Mouse (Mus musculus) embryonic stem cell, embryonic (primary cell): ENCODE data around the gene Lhfp.
"Not testable (repeated sequence)": the region's sequence is repeated elsewhere in the genome, so short reads cannot be mapped to it uniquely, and the experiment has no call there.

Experiments
- CTCF ChIA-PET, 4 experiments: fragments of 300-600 bp in 2 of 4; fragments of 350-600 bp in 2 of 4; sonication (Branson Sonifier 250); formaldehyde crosslinking; loops; one replicate each; lab custom pipeline; 2022; ENCODE audit warnings: inconsistent platforms in 2 of 4; lab: Charles Lee
- POLR2A ChIA-PET, 4 experiments: fragments of 300-600 bp in 2 of 4; fragments of 350-600 bp in 2 of 4; sonication (Branson Sonifier 250); formaldehyde crosslinking; loops; one replicate each; lab custom pipeline; 2022; ENCODE audit warnings: antibody characterized with exemption in 4 of 4, inconsistent platforms in 1 of 4; lab: Charles Lee

Gene Lhfp

GRCm38 (mm10) chr3:53213346-53213745, 172.0 kb downstream of the Lhfp start:
- ChIA-PET CTCF (interaction anchor here in 1 of 4 experiments (0.7 kb wide), 1 partner anchor 369 kb away, joined by 3 read pairs; no protein-coding TSS in a partner anchor), POLR2A (no interaction called here)

- CTCF ChIA-PET = interaction anchor here in 1 of 4 experiments (0.7 kb wide), 1 partner anchor 370 kb away, joined by 3 read pairs; no protein-coding TSS in a partner anchor
- POLR2A ChIA-PET = no interaction called here
Measured at GRCm38 (mm10) chr3:53213746-53214271, 172.5 kb downstream of the Lhfp start.

- POLR2A ChIA-PET = no interaction called here
- CTCF ChIA-PET = no interaction called here
Measured at GRCm38 (mm10) chr3:53214386-53214785, 173.1 kb downstream of the Lhfp start.

- CTCF ChIA-PET = interaction anchor here in 1 of 4 experiments (0.7 kb wide), 1 partner anchor 158 kb away, joined by 3 read pairs; no protein-coding TSS in a partner anchor
- POLR2A ChIA-PET = no interaction called here
Measured at GRCm38 (mm10) chr3:53217697-53218096, 176.4 kb downstream of the Lhfp start.

- CTCF ChIA-PET = interaction anchor here in 1 of 4 experiments (0.6 kb wide), 2 partner anchors 193 to 276 kb away, joined by 3 read pairs; no protein-coding TSS in a partner anchor
Measured at GRCm38 (mm10) chr3:53221531-53222272, 180.4 kb downstream of the Lhfp start.

GRCm38 (mm10) chr3:53224141-53224540, 182.8 kb downstream of the Lhfp start:
- CTCF ChIA-PET = interaction anchor here in 1 of 4 experiments (1.0 kb wide), 1 partner anchor 315 kb away, joined by 3 read pairs; no protein-coding TSS in a partner anchor
- POLR2A ChIA-PET = no interaction called here

More at GRCm38 (mm10) chr3:53221531-53222272, 180.4 kb downstream of the Lhfp start:
- POLR2A ChIA-PET = no interaction called here

- CTCF ChIA-PET = interaction anchor here in 1 of 4 experiments (1.2 kb wide), 1 partner anchor 197 kb away, joined by 3 read pairs; no protein-coding TSS in a partner anchor
- POLR2A ChIA-PET = no interaction called here
Measured at GRCm38 (mm10) chr3:53225774-53226173, 184.4 kb downstream of the Lhfp start.

- CTCF ChIA-PET = no interaction called here
- POLR2A ChIA-PET = no interaction called here
Measured at GRCm38 (mm10) chr3:53226223-53226622, 184.9 kb downstream of the Lhfp start.

- ChIA-PET POLR2A (no interaction called here), CTCF (interaction anchor here in 1 of 4 experiments (0.7 kb wide), 1 partner anchor 199 kb away, joined by 3 read pairs; no protein-coding TSS in a partner anchor)
Measured at GRCm38 (mm10) chr3:53227866-53228265, 186.5 kb downstream of the Lhfp start.

- ChIA-PET CTCF (interaction anchor here in 2 of 4 experiments (0.5 to 1.1 kb wide), 2 partner anchors 17 to 387 kb away, joined by 3 to 4 read pairs; no protein-coding TSS in a partner anchor), POLR2A (no interaction called here)
Measured at GRCm38 (mm10) chr3:53230562-53230961, 189.2 kb downstream of the Lhfp start.

GRCm38 (mm10) chr3:53231112-53231511, 189.8 kb downstream of the Lhfp start:
- CTCF ChIA-PET = interaction anchor here in 1 of 4 experiments (1.1 kb wide), 1 partner anchor 16 kb away, joined by 4 read pairs; no protein-coding TSS in a partner anchor
- POLR2A ChIA-PET = no interaction called here

GRCm38 (mm10) chr3:53232411-53232810, 191.1 kb downstream of the Lhfp start:
- POLR2A ChIA-PET = not testable (repeated sequence)

GRCm38 (mm10) chr3:53234689-53235088, 193.4 kb downstream of the Lhfp start:
- CTCF ChIA-PET = interaction anchor here (0.6 to 2.1 kb wide), 15 partner anchors 10 to 1063 kb away, joined by 3 to 14 read pairs (median 4); no protein-coding TSS in a partner anchor
- POLR2A ChIA-PET = interaction anchor here in 3 of 4 experiments (0.6 to 0.7 kb wide), 4 partner anchors 32 to 1564 kb away, joined by 3 to 6 read pairs (median 4); no protein-coding TSS in a partner anchor

More at GRCm38 (mm10) chr3:53232411-53232810, 191.1 kb downstream of the Lhfp start:
- CTCF ChIA-PET = not testable (repeated sequence)

GRCm38 (mm10) chr3:53236471-53236870, 195.1 kb downstream of the Lhfp start:
- ChIA-PET POLR2A (no interaction called here), CTCF (no interaction called here)

- POLR2A ChIA-PET = no interaction called here
- CTCF ChIA-PET = interaction anchor here (0.6 to 1.3 kb wide), 9 partner anchors 9 to 1029 kb away, joined by 3 to 6 read pairs (median 3); no protein-coding TSS in a partner anchor
Measured at GRCm38 (mm10) chr3:53240150-53240549, 198.8 kb downstream of the Lhfp start.

GRCm38 (mm10) chr3:53245571-53246208, 204.4 kb downstream of the Lhfp start:
- CTCF ChIA-PET = interaction anchor here in 3 of 4 experiments (0.7 to 2.4 kb wide), 5 partner anchors 12 to 217 kb away, joined by 3 to 5 read pairs (median 3); no protein-coding TSS in a partner anchor

GRCm38 (mm10) chr3:53247102-53247501, 205.8 kb downstream of the Lhfp start:
- POLR2A ChIA-PET = interaction anchor here in 1 of 4 experiments (0.6 kb wide), 1 partner anchor 216 kb away, joined by 3 read pairs; the partner anchor contains the start of gene Proser1

More at GRCm38 (mm10) chr3:53245571-53246208, 204.4 kb downstream of the Lhfp start:
- POLR2A ChIA-PET = interaction anchor here in 1 of 4 experiments (0.6 kb wide), 1 partner anchor 238 kb away, joined by 3 read pairs; no protein-coding TSS in a partner anchor

GRCm38 (mm10) chr3:53248158-53248874, 207.0 kb downstream of the Lhfp start:
- POLR2A ChIA-PET = no interaction called here
- CTCF ChIA-PET = interaction anchor here in 3 of 4 experiments (0.5 to 2.4 kb wide), 8 partner anchors 14 to 1719 kb away, joined by 3 to 5 read pairs (median 3); partner anchors contain the start of gene Lhfp (in 1 of the 3)

More at GRCm38 (mm10) chr3:53247102-53247501, 205.8 kb downstream of the Lhfp start:
- CTCF ChIA-PET = interaction anchor here in 3 of 4 experiments (0.6 to 2.4 kb wide), 11 partner anchors 11 to 218 kb away, joined by 3 to 11 read pairs (median 4); partner anchors contain the start of gene Lhfp (in 2 of the 3)
